In genomic region chr10:68091840-68092239, GRCm38 (mm10) we compare ENCODE assay signal across 17 mouse cellular contexts.
A peak's percentile ranks its signal among the peaks of the same experiment; 100 is the strongest.
DNase-seq lines count a peak whose midpoint lies in the region; ATAC-seq and TF ChIP-seq lines count a peak whose summit lies in the region.
"Had no signal": no experiment of that assay in that cellular context is flagged by ENCODE, and none has a peak within 500 bp of the region (broad histone marks: within the 10 kb centered on the region; RNA-seq: fewer than 3 reads in every experiment).

No protein-coding gene starts in this region.

- no peak for TF ChIP-seq RAD21 in MEL (IDR thresholded peaks at IDR 0.05; ENCODE audit: low read depth, low read length)

- peaks cover 27% of the 10 kb centered on the region for H3K36me3 ChIP-seq in heart, embryonic 16.5 days (ENCODE audit: control insufficient read depth, insufficient read depth)
- no peaks in the 10 kb centered on the region for H3K36me3 ChIP-seq in MEL (ENCODE audit: control insufficient read depth in 1 of 2, insufficient read depth in 2 of 2, low read length in 2 of 2)
- H3K36me3 ChIP-seq: G1E had no signal

- H3K9ac ChIP-seq in heart, embryonic 16.5 days (ENCODE audit: low read length) = no peak overlapping the region
- no peak overlapping the region for H3K9ac ChIP-seq in MEL (ENCODE audit: control insufficient read depth, low read depth, low read length, poor library complexity, severe bottlenecking)
- H3K9ac ChIP-seq: hindbrain, embryonic 12.5 days; limb, embryonic 15.5 days; midbrain, embryonic 13.5 days had no signal

- no peaks in the 10 kb centered on the region for H3K27me3 ChIP-seq in heart, embryonic 16.5 days (ENCODE audit: control insufficient read depth, insufficient read depth, low read length)
- no peaks in the 10 kb centered on the region for H3K27me3 ChIP-seq in MEL (ENCODE audit: control insufficient read depth in 1 of 2, insufficient read depth in 2 of 2, low read length in 2 of 2)
- H3K27me3 ChIP-seq: hindbrain, embryonic 12.5 days; limb, embryonic 15.5 days; midbrain, embryonic 13.5 days had no signal

- H3K9me3 ChIP-seq in heart, embryonic 16.5 days (replicated peaks; ENCODE audit: control insufficient read depth, low read length) = no peaks in the 10 kb centered on the region
- H3K9me3 ChIP-seq in MEL (replicated peaks; ENCODE audit: insufficient read depth, low read length) = no peaks in the 10 kb centered on the region
- H3K9me3 ChIP-seq: hindbrain, embryonic 12.5 days; limb, embryonic 15.5 days; midbrain, embryonic 13.5 days had no signal

- peaks cover 29% of the 10 kb centered on the region for H3K4me1 ChIP-seq in heart, embryonic 16.5 days (ENCODE audit: control insufficient read depth, insufficient read depth, low read length)
- H3K4me1 ChIP-seq in MEL (ENCODE audit: control insufficient read depth in 1 of 2, insufficient read depth in 2 of 2, low read length in 2 of 2) = no peaks in the 10 kb centered on the region
- H3K4me1 ChIP-seq: hindbrain, embryonic 12.5 days; midbrain, embryonic 13.5 days had no signal

- no peak for TF ChIP-seq CTCF in MEL (IDR thresholded peaks at IDR 0.05 in 2 of 3, conservative IDR thresholded peaks at IDR 0.05 in 1 of 3; ENCODE audit: control insufficient read depth in 1 of 3, insufficient read depth in 1 of 3, low read depth in 2 of 3, low read length in 3 of 3, poor library complexity in 1 of 3, severe bottlenecking in 1 of 3)

- TF ChIP-seq EP300 in MEL (IDR thresholded peaks at IDR 0.05; ENCODE audit: low read depth in 1 of 2, low read length in 2 of 2) = no peak

- DNase-seq in heart, postnatal 25 days (ENCODE audit: low spot score) = no peak
- peak; percentile 29 for DNase-seq in MEL (ENCODE audit: low read depth, low spot score)
- DNase-seq in embryo, embryonic 10 days (ENCODE audit: low spot score) = no peak
- DNase-seq: cerebellum, postnatal 14 days; gastrocnemius, postnatal 36 days; lung, postnatal 10 days; right cerebral cortex, postnatal 4 days; thymus, adult 2 months had no signal

- TF ChIP-seq POLR2A in MEL (IDR thresholded peaks at IDR 0.05; ENCODE audit: control insufficient read depth in 1 of 2, insufficient read depth in 1 of 2, low read depth in 1 of 2, low read length in 2 of 2, poor library complexity in 1 of 2) = no peak

- WGBS in heart, embryonic 16.5 days = 68% methylated on average over 4 of the region's 4 CpGs

- H3K27ac ChIP-seq in heart, embryonic 16.5 days (ENCODE audit: low read length) = peak overlapping the region; percentile 73; the same call in 1 of the 2 replicates
- H3K27ac ChIP-seq in MEL (ENCODE audit: control insufficient read depth, low read depth, low read length) = no peak overlapping the region
- H3K27ac ChIP-seq: hindbrain, embryonic 12.5 days; limb, embryonic 15.5 days; midbrain, embryonic 13.5 days had no signal

- no peaks in the 10 kb centered on the region for H3K79me2 ChIP-seq in MEL (ENCODE audit: control insufficient read depth, insufficient read depth, low read length, poor library complexity)

- H3K4me2 ChIP-seq in heart, embryonic 16.5 days (ENCODE audit: low read depth, low read length) = no peak overlapping the region
- H3K4me2 ChIP-seq: hindbrain, embryonic 12.5 days; limb, embryonic 15.5 days; midbrain, embryonic 13.5 days had no signal

- intact Hi-C loops in heart, postnatal 25 days (cut with DNase I) = loop anchor here (2.0 kb wide), 2 partner anchors 37 to 55 kb away; no protein-coding TSS in a partner anchor

- no peak overlapping the region for H3K4me3 ChIP-seq in heart, embryonic 16.5 days (ENCODE audit: low read length)
- H3K4me3 ChIP-seq in MEL (ENCODE audit: control insufficient read depth in 1 of 2, insufficient read depth in 1 of 2, low read depth in 2 of 2, low read length in 2 of 2) = no peak overlapping the region
- H3K4me3 ChIP-seq: hindbrain, embryonic 12.5 days; limb, embryonic 15.5 days; midbrain, embryonic 13.5 days had no signal

- ATAC-seq in heart, embryonic 16.5 days (replicated peaks; ENCODE audit: extremely low read depth, insufficient read depth, low FRiP score) = no peak
- peak; percentile 54 for ATAC-seq in CD4-positive, CD25-positive, alpha-beta regulatory T cell, adult 4 months
- peak; percentile 63 for ATAC-seq in granulocyte monocyte progenitor cell, adult 5-6 weeks (replicated peaks; ENCODE audit: poor library complexity, severe bottlenecking)
- ATAC-seq in cerebellum, adult (ENCODE audit: insufficient number of reproducible peaks, low FRiP score, low TSS enrichment) = no peak
- ATAC-seq: intestine, embryonic 16.5 days; midbrain, embryonic 13.5 days had no signal

TF ChIP-seq in MEL, 35 proteins besides CTCF, POLR2A, EP300 and RAD21:
- TF ChIP-seq ZKSCAN1 (IDR thresholded peaks at IDR 0.05; ENCODE audit: low read depth, low read length) = no peak
- no peak for TF ChIP-seq MEF2A (IDR thresholded peaks at IDR 0.05; ENCODE audit: extremely low read depth, insufficient replicate concordance, low read depth, low read length, poor library complexity, severe bottlenecking)
- TF ChIP-seq TAL1 (IDR thresholded peaks at IDR 0.05; ENCODE audit: low read length) = no peak
- no peak for TF ChIP-seq GABPA (IDR thresholded peaks at IDR 0.05; ENCODE audit: low read depth, low read length)
TF ChIP-seq in MEL: peak in this region for 0.

Comparison
In these comparisons a context has a peak if more than half of its experiments do, and no peak if none do; other contexts are left out.
1. ATAC-seq: peak in CD4-positive, CD25-positive, alpha-beta regulatory T cell, adult 4 months (single experiment) and granulocyte monocyte progenitor cell, adult 5-6 weeks (single experiment); none in heart, embryonic 16.5 days (single experiment) and cerebellum, adult (single experiment).